Mouse (Mus musculus) kidney, adult 2 months (tissue): ENCODE measurements around the gene Eif4g1. TPM values are rescaled to one million over a fixed set of nuclear protein-coding genes. Genes with fewer than 3 reads are reported as not detected.

ENCODE experiments used
- DNase-seq: peaks from one replicate; pipeline ENCODE4 v3.0.0; 2021
- H3K27ac ChIP-seq: fragments of 200-500 bp; 2 replicates; pipeline ENCODE4 v1.5.1; 2012; ENCODE audit warnings: low read depth, low read length, control low read depth, inconsistent platforms; ENCODE audit not compliant: insufficient read depth
- H3K27me3 ChIP-seq: fragments of 200-500 bp; replicated peaks from 2 replicates; pipeline ENCODE4 v1.6.1; 2012; ENCODE audit warnings: mild to moderate bottlenecking, moderate library complexity, low read length, inconsistent platforms; ENCODE audit not compliant: control insufficient read depth, insufficient read depth
- H3K36me3 ChIP-seq: fragments of 200-500 bp; 2 replicates; pipeline ENCODE4 v1.6.1; 2012; ENCODE audit warnings: mild to moderate bottlenecking, moderate library complexity, low read length, inconsistent platforms; ENCODE audit not compliant: control insufficient read depth, insufficient read depth
- H3K4me1 ChIP-seq: fragments of 200-500 bp; 2 replicates; pipeline ENCODE4 v1.6.1; 2011; ENCODE audit warnings: low read length; ENCODE audit not compliant: control insufficient read depth, insufficient read depth
- H3K4me3 ChIP-seq: fragments of 200-500 bp; 2 replicates; pipeline ENCODE4 v1.5.1; 2011; ENCODE audit warnings: mild to moderate bottlenecking, low read depth, low read length, control low read depth; ENCODE audit not compliant: insufficient read depth
- CTCF ChIP-seq: fragments of 200-500 bp; conservative IDR thresholded peaks from 2 replicates; pipeline ENCODE4 v1.5.1; 2011; ENCODE audit warnings: low read depth, mild to moderate bottlenecking, control low read depth, low read length, moderate library complexity, mixed read lengths; ENCODE audit not compliant: insufficient read depth, insufficient read length
- POLR2A ChIP-seq: fragments of 200-500 bp; IDR thresholded peaks from one replicate; pipeline ENCODE4 v1.6.1; 2011; ENCODE audit warnings: low read depth, low read length, control low read depth
- WGBS: fragments of 180-500 bp; shearing (Covaris S2); methylation state at CpG from one replicate; pipeline ENCODE4 v1.1.7; 2018; 5-methylcytosine and 5-hydroxymethylcytosine counted together
- polyA plus RNA-seq: library from polyadenylated mRNA; depleted of rRNA; stranded (reverse); fragments of >200 nt; gene quantifications from 2 replicates; pipeline ENCODE4 v1.2.3, GENCODE M21; 2012

The Eif4g1 gene
- polyA plus RNA-seq, 1 experiment, result 262 TPM

GRCm38 (mm10) chr16:20721808-20722207 lies 53.7 kb downstream of the Eif4g1 start:
- H3K27ac ChIP-seq, result no peak overlapping the region
- TF ChIP-seq CTCF (no peak), POLR2A (no peak)
- H3K36me3 ChIP-seq, result no peaks in the 10 kb centered on the region
- H3K4me3 ChIP-seq, result no peak overlapping the region
- no peak for DNase-seq
- no peaks in the 10 kb centered on the region for H3K27me3 ChIP-seq
- 88% methylated on average over 10 of the region's 10 CpGs for WGBS
- H3K4me1 ChIP-seq, result no peaks in the 10 kb centered on the region; the same call in 1 of the 2 replicates

GRCm38 (mm10) chr16:20722736-20723135 lies 54.6 kb downstream of the Eif4g1 start:
- H3K27me3 ChIP-seq, result no peaks in the 10 kb centered on the region
- no peak overlapping the region for H3K4me3 ChIP-seq
- no peaks in the 10 kb centered on the region for H3K4me1 ChIP-seq
- WGBS, result 79% methylated on average over 4 of the region's 4 CpGs
- no peaks in the 10 kb centered on the region for H3K36me3 ChIP-seq
- no peak for TF ChIP-seq POLR2A
- no peak for TF ChIP-seq CTCF
- DNase-seq, result no peak
- H3K27ac ChIP-seq, result no peak overlapping the region

GRCm38 (mm10) chr16:20723247-20723646 lies 55.1 kb downstream of the Eif4g1 start:
- Histone ChIP-seq H3K4me3 (no peak overlapping the region), H3K27ac (no peak overlapping the region), H3K36me3 (no peaks in the 10 kb centered on the region), H3K27me3 (no peaks in the 10 kb centered on the region), H3K4me1 (no peaks in the 10 kb centered on the region)
- no peak for DNase-seq
- WGBS, result 54% methylated on average over 4 of the region's 4 CpGs
- TF ChIP-seq POLR2A (no peak), CTCF (no peak)

- H3K36me3 ChIP-seq, result no peaks in the 10 kb centered on the region
- no peaks in the 10 kb centered on the region for H3K27me3 ChIP-seq
- 32% methylated on average over 5 of the region's 5 CpGs for WGBS
- DNase-seq, result peak; percentile 75
- H3K4me3 ChIP-seq, result no peak overlapping the region
- TF ChIP-seq CTCF, result peak; percentile 89
- TF ChIP-seq POLR2A, result no peak
- H3K4me1 ChIP-seq, result no peaks in the 10 kb centered on the region
- no peak overlapping the region for H3K27ac ChIP-seq
These were observed 56.2 kb downstream of the Eif4g1 start for GRCm38 (mm10) chr16:20724338-20724748.

- H3K4me3 ChIP-seq, result no peak overlapping the region
- 88% methylated on average over 7 of the region's 7 CpGs for WGBS
- H3K27ac ChIP-seq, result no peak overlapping the region
- no peaks in the 10 kb centered on the region for H3K27me3 ChIP-seq
- TF ChIP-seq POLR2A (no peak), CTCF (no peak)
- H3K36me3 ChIP-seq, result no peaks in the 10 kb centered on the region
- DNase-seq, result no peak
- H3K4me1 ChIP-seq, result no peaks in the 10 kb centered on the region; the same call in 1 of the 2 replicates
These were observed 57.2 kb downstream of the Eif4g1 start for GRCm38 (mm10) chr16:20725321-20725720.

- 88% methylated on average over 4 of the region's 4 CpGs for WGBS
- TF ChIP-seq CTCF (no peak), POLR2A (no peak)
- no peak for DNase-seq
These were observed 57.6 kb downstream of the Eif4g1 start for GRCm38 (mm10) chr16:20725750-20726149.

GRCm38 (mm10) chr16:20726384-20726783 lies 58.3 kb downstream of the Eif4g1 start:
- Histone ChIP-seq H3K27ac (no peak overlapping the region), H3K4me3 (no peak overlapping the region), H3K27me3 (no peaks in the 10 kb centered on the region), H3K36me3 (no peaks in the 10 kb centered on the region), H3K4me1 (no peaks in the 10 kb centered on the region; the same call in 1 of the 2 replicates)
- 67% methylated on average over 1 of the region's 1 CpGs for WGBS
- TF ChIP-seq CTCF (no peak), POLR2A (no peak)
- DNase-seq, result no peak

More at GRCm38 (mm10) chr16:20725750-20726149, 57.6 kb downstream of the Eif4g1 start:
- H3K27ac ChIP-seq, result no peak overlapping the region
- H3K36me3 ChIP-seq, result no peaks in the 10 kb centered on the region
- H3K4me1 ChIP-seq, result no peaks in the 10 kb centered on the region; the same call in 1 of the 2 replicates
- no peak overlapping the region for H3K4me3 ChIP-seq
- no peaks in the 10 kb centered on the region for H3K27me3 ChIP-seq

GRCm38 (mm10) chr16:20730293-20730711 lies 62.2 kb downstream of the Eif4g1 start:
- peak overlapping the region; percentile 73; the same call in 1 of the 2 replicates for H3K27ac ChIP-seq
- peak; percentile 88 for DNase-seq
- peak overlapping the region; percentile 53 for H3K4me3 ChIP-seq
- TF ChIP-seq CTCF, result no peak
- TF ChIP-seq POLR2A, result no peak
- no peaks in the 10 kb centered on the region; the same call in 1 of the 2 replicates for H3K4me1 ChIP-seq
- H3K27me3 ChIP-seq, result no peaks in the 10 kb centered on the region
- H3K36me3 ChIP-seq, result no peaks in the 10 kb centered on the region
- WGBS, result 20% methylated on average over 5 of the region's 5 CpGs
